Mouse (Mus musculus) gastrocnemius, postnatal 25 days (tissue): Measurements from ENCODE around the gene Galnt17. TPM values are rescaled to one million over a fixed set of nuclear protein-coding genes. Genes with fewer than 3 reads are reported as not detected.

Experiments
- DNase-seq: peaks from one replicate; pipeline ENCODE4 v3.0.0; 2022
- total RNA-seq, 2 experiments: library from RNA; stranded (reverse); gene quantifications; 1 replicate in 1 of 2; 2 replicates in 1 of 2; pipeline ENCODE4 v1.2.3; 2021

The Galnt17 gene
- total RNA-seq, 2 experiments from 2014 or later = 4.4 to 8.6 TPM

- no peak for DNase-seq
These were observed 187.9 kb downstream of the Galnt17 start for GRCm38 (mm10) chr5:131120296-131120840.

DNA sequence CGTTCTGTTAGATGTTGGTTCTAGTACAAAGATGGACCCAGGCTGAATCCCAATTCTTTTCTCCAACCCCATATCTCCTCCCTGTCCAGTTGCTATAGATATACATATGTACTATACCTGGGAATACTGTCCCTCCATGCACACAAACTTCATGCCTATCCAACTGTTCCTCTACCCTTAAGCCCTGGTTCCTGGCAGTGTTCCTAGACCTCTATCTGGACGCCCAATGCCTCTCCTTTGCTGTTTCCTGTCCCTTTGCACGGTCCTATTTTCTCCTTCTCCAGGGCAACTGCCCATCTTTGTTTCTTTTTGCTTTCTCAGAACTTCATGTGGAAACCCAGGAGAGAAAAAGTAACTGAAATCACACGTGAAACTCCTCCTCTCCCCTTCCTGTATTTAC, 188.4 kb downstream of the Galnt17 start:
- DNase-seq = no peak

DNA sequence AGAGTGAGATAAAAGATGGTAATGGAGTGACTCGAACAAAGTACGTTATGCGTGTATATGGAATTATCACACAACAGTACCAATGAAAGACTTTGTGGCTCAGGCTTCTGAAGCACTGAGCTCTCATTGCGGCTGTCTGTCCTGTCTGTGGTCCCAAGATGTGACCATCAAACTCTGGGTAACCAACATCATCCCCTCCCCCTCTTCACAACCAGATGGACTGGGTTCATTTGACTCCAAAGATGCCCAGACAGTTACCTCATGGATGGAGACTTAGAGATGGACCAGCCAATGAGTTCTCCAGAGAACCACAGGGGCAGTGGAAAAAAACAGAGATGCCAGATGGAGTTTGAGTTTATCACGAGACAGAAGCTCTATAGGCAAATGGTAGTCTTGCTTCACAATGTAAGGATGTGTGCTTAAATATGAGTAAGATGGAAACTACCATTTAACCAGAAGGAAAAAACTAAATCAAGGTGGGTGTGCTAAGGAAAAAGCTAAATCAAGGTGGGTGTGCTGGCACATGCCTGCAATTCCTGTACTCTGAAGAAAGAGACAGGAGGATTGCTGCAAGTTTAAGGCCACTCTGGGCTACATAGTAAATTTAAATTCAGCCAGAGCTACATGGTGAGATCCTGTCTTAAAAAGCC, 190.8 kb downstream of the Galnt17 start:
- no peak for DNase-seq

GRCm38 (mm10) chr5:131113850-131114470, 194.3 kb downstream of the Galnt17 start:
- DNase-seq = no peak

GRCm38 (mm10) chr5:131107188-131107587, 201.1 kb downstream of the Galnt17 start:
- no peak for DNase-seq

DNA sequence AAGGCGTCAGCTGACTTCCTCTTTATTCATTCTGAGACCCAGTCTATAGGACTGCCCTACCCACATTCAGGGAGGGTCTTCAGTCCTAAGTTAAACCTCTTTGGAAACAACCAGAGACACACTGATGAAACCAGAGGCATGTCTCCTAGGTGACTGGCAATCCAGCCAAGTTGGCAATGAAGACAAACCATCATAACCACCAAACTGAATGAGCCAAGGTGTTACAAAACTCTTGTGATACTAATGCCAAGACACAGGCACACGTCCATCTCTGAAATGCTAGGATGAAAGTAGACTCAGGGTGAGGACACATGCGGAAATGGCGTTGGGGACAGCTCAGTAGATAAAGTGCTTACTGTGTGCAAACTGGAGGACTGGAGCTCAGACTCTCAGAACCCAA, 211.5 kb downstream of the Galnt17 start:
- DNase-seq = peak; percentile 23

DNA sequence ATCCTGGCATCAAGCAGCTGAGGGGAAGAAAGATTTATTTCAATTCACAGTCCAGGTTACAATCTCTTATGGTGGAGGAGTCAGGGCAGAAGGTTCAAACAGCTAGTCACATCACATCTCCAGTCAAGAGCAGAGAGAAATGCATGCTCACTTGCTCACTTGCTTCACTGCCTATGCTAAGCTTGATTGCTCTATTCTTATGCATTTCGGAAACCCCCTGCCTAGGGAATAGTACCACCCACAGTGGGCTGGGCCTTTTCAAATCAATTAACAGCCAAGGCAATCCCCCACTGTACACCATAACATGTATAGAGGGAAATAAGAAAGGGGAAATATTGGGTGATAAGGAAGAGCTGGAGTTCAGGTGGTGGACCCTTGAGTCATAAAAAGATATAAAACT, 212.7 kb downstream of the Galnt17 start:
- no peak for DNase-seq

- DNase-seq = no peak
These were observed 213.5 kb downstream of the Galnt17 start for GRCm38 (mm10) chr5:131094771-131095170.

- DNase-seq = no peak
These were observed 214.2 kb downstream of the Galnt17 start for GRCm38 (mm10) chr5:131094138-131094537.

DNA sequence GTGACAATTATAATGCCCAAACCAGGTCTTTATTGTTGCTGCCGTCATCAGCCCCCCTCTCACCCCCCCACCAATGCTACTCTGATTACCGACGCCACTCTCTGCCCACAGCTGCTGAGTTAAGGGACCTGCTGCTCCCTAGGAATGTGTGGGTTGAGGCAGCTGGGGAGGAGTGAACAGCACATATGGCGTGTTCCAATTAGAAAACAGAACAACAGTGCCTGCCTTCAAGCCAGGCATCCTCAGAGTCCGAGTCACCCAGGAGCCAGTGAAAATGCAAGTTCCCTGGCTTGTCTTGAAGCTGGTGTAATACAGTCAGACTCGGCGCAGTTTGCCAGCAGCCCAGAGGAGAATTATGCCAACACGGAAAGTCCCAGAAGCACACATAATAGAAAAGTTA, 218.4 kb downstream of the Galnt17 start:
- no peak for DNase-seq

DNA sequence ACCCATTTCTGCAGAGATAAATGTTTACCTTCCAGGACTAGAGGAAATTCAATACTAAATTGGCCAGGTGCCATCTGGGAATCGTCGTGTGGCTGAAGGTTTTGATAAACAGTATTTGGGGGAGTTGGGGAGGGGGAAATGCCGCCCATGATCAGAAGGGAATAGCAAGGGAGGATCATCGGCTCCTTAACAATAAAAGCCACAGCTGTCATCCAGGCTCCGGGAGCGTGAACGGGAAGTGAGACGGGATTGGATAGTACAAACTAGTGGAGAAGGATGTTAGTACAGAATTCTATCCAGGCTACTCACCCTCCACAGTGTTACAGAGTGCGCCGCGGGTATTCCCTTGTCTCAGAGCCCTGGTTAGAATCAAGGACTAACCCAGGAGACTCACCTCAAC, 219.4 kb downstream of the Galnt17 start:
- no peak for DNase-seq

GRCm38 (mm10) chr5:131083072-131083657, 225.1 kb downstream of the Galnt17 start:
- peak; percentile 23 for DNase-seq

DNA sequence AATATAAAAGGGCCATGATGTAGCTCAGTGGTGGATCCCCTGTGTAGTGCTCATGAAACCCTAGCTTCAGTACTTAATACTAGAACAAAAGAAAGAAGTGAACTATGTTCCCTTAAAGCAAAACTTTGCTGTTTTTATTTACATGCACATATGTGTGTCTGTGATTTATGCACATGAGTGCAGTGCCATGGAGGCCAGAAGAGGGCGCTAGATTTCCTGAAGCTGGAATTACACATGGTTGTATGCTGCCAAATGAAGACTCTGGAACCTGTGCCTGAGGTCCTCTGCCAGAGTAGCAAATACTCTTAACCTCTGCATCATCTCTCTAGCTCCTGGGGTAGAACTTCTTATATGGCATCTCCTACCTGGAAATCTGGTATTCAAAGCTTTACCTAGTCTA, 230.6 kb downstream of the Galnt17 start:
- DNase-seq = no peak

GRCm38 (mm10) chr5:131075795-131076194, 232.5 kb downstream of the Galnt17 start:
- DNase-seq = no peak

- no peak for DNase-seq
These were observed 234.0 kb downstream of the Galnt17 start for GRCm38 (mm10) chr5:131074295-131074694.

- peak; percentile 17 for DNase-seq
These were observed 243.1 kb downstream of the Galnt17 start for GRCm38 (mm10) chr5:131065174-131065573.

GRCm38 (mm10) chr5:131048505-131048904, 259.8 kb downstream of the Galnt17 start:
- no peak for DNase-seq

GRCm38 (mm10) chr5:131043130-131043529, 265.2 kb downstream of the Galnt17 start:
- DNase-seq = no peak

GRCm38 (mm10) chr5:131040441-131040840, 267.9 kb downstream of the Galnt17 start:
- no peak for DNase-seq

GRCm38 (mm10) chr5:131039611-131040313, 268.5 kb downstream of the Galnt17 start:
- no peak for DNase-seq

GRCm38 (mm10) chr5:131024506-131024905, 283.8 kb downstream of the Galnt17 start:
- DNase-seq = peak; percentile 48

- no peak for DNase-seq
These were observed 285.8 kb downstream of the Galnt17 start for GRCm38 (mm10) chr5:131022396-131022993.
